Mouse (Mus musculus) heart, embryonic 10.5 days (tissue): ENCODE measurements around the gene B3gnt3. TPM values are rescaled to one million over a fixed set of nuclear protein-coding genes. Genes with fewer than 3 reads are reported as not detected.
A peak's percentile ranks its signal among the peaks of the same experiment; 100 is the strongest.

Experiments used
- DNase-seq: peaks from one replicate; pipeline ENCODE4 v3.0.0-alpha.2; 2017; ENCODE audit warnings: low spot score
- H3K27ac ChIP-seq: fragments of 300-500 bp; sonication (generic); 2 replicates; pipeline ENCODE4 v1.5.1; 2016; ENCODE audit warnings: mild to moderate bottlenecking
- H3K27me3 ChIP-seq: fragments of 300-500 bp; sonication (generic); 2 replicates; pipeline ENCODE4 v1.6.1; 2016; ENCODE audit warnings: mild to moderate bottlenecking; ENCODE audit not compliant: poor library complexity, insufficient read depth, severe bottlenecking
- H3K36me3 ChIP-seq: fragments of 300-500 bp; sonication (generic); 2 replicates; pipeline ENCODE4 v1.6.1; 2016; ENCODE audit warnings: mild to moderate bottlenecking, moderate library complexity
- H3K4me1 ChIP-seq: fragments of 300-500 bp; sonication (generic); 2 replicates; pipeline ENCODE4 v1.6.1; 2016; ENCODE audit warnings: mild to moderate bottlenecking
- H3K4me3 ChIP-seq: fragments of 300-500 bp; sonication (generic); 2 replicates; pipeline ENCODE4 v1.5.1; 2016; ENCODE audit warnings: mild to moderate bottlenecking, moderate library complexity
- H3K9me3 ChIP-seq: fragments of 300-500 bp; sonication (generic); 2 replicates; pipeline ENCODE4 v1.6.1; 2016; ENCODE audit warnings: mild to moderate bottlenecking, moderate library complexity
- WGBS: fragments of 180-500 bp; shearing (Covaris S2); methylation state at CpG from one replicate; pipeline ENCODE4 v1.1.7; 2016; 5-methylcytosine and 5-hydroxymethylcytosine counted together
- polyA plus RNA-seq: library from polyadenylated mRNA; unstranded; fragments of >200 nt; fragmentation: Nextera tagmentation; extraction: Ambion mirVana; gene quantifications from 2 replicates; pipeline ENCODE4 v1.2.1, GENCODE M21; 2016

Gene B3gnt3
- polyA plus RNA-seq, 1 experiment from 2014 or later: 1.6 TPM

GRCm38 (mm10) chr8:71681369-71681915 is 20.1 kb downstream of the B3gnt3 start:
- Histone ChIP-seq H3K4me1 (peaks cover 42% of the 10 kb centered on the region), H3K4me3 (no peak overlapping the region), H3K27ac (no peak overlapping the region), H3K27me3 (peaks cover 98% of the 10 kb centered on the region), H3K9me3 (0 out of 2 replicates have a peak, but pooled peaks cover 2% of the 10 kb centered on the region), H3K36me3 (no peaks in the 10 kb centered on the region)
- WGBS: 12% methylated on average over 17 of the region's 18 CpGs
- no peak for DNase-seq

GRCm38 (mm10) chr8:71680471-71680870 is 21.1 kb downstream of the B3gnt3 start:
- WGBS: 8% methylated on average over 21 of the region's 21 CpGs

GRCm38 (mm10) chr8:71679550-71680168 is 21.9 kb downstream of the B3gnt3 start:
- WGBS: 5% methylated on average over 46 of the region's 46 CpGs
- Histone ChIP-seq H3K27ac (peak overlapping the region; percentile 52; the same call in 1 of the 2 replicates), H3K4me3 (peak overlapping the region; percentile 55), H3K27me3 (peaks cover 90% of the 10 kb centered on the region), H3K9me3 (0 out of 2 replicates have a peak, but pooled peaks cover 2% of the 10 kb centered on the region), H3K4me1 (peaks cover 42% of the 10 kb centered on the region), H3K36me3 (no peaks in the 10 kb centered on the region)
- no peak for DNase-seq

More at GRCm38 (mm10) chr8:71680471-71680870, 21.1 kb downstream of the B3gnt3 start:
- Histone ChIP-seq H3K9me3 (0 out of 2 replicates have a peak, but pooled peaks cover 2% of the 10 kb centered on the region), H3K4me1 (peaks cover 42% of the 10 kb centered on the region), H3K27ac (no peak overlapping the region), H3K36me3 (no peaks in the 10 kb centered on the region), H3K4me3 (peak overlapping the region; percentile 55), H3K27me3 (peaks cover 94% of the 10 kb centered on the region)
- no peak for DNase-seq

- Histone ChIP-seq H3K27me3 (peaks cover 85% of the 10 kb centered on the region), H3K4me3 (peak overlapping the region; percentile 55), H3K27ac (0 out of 2 replicates have a peak overlapping the region, but pooled peaks have one; percentile 52), H3K36me3 (no peaks in the 10 kb centered on the region), H3K9me3 (0 out of 2 replicates have a peak, but pooled peaks cover 2% of the 10 kb centered on the region), H3K4me1 (peaks cover 42% of the 10 kb centered on the region)
- no peak for DNase-seq
- WGBS: 16% methylated on average over 16 of the region's 16 CpGs
Observed at GRCm38 (mm10) chr8:71679116-71679515, 22.5 kb downstream of the B3gnt3 start.

- WGBS: 55% methylated on average over 4 of the region's 4 CpGs
Observed at GRCm38 (mm10) chr8:71678216-71678615, 23.4 kb downstream of the B3gnt3 start.

GRCm38 (mm10) chr8:71677555-71677954 is 24.0 kb downstream of the B3gnt3 start:
- Histone ChIP-seq H3K9me3 (0 out of 2 replicates have a peak, but pooled peaks cover 2% of the 10 kb centered on the region), H3K4me3 (no peak overlapping the region), H3K27me3 (peaks cover 69% of the 10 kb centered on the region), H3K27ac (no peak overlapping the region), H3K4me1 (peaks cover 43% of the 10 kb centered on the region), H3K36me3 (no peaks in the 10 kb centered on the region)
- DNase-seq: no peak

More at GRCm38 (mm10) chr8:71678216-71678615, 23.4 kb downstream of the B3gnt3 start:
- Histone ChIP-seq H3K9me3 (0 out of 2 replicates have a peak, but pooled peaks cover 2% of the 10 kb centered on the region), H3K27me3 (peaks cover 76% of the 10 kb centered on the region), H3K4me1 (peaks cover 42% of the 10 kb centered on the region), H3K27ac (no peak overlapping the region), H3K36me3 (no peaks in the 10 kb centered on the region), H3K4me3 (no peak overlapping the region)
- no peak for DNase-seq

- Histone ChIP-seq H3K4me1 (peaks cover 43% of the 10 kb centered on the region), H3K27ac (peak overlapping the region; percentile 94; the same call in 1 of the 2 replicates), H3K4me3 (peak overlapping the region; percentile 81), H3K9me3 (0 out of 2 replicates have a peak, but pooled peaks cover 2% of the 10 kb centered on the region), H3K27me3 (peaks cover 62% of the 10 kb centered on the region), H3K36me3 (no peaks in the 10 kb centered on the region)
- no peak for DNase-seq
- WGBS: 53% methylated on average over 9 of the region's 9 CpGs
Observed at GRCm38 (mm10) chr8:71676803-71677202, 24.8 kb downstream of the B3gnt3 start.

- WGBS: 3% methylated on average over 40 of the region's 40 CpGs
Observed at GRCm38 (mm10) chr8:71676020-71676741, 25.4 kb downstream of the B3gnt3 start, which contains the start of gene Jak3. Gene Jak3, plus strand, starts transcription at chr8:71676296.

GRCm38 (mm10) chr8:71675456-71676019 is 26.1 kb downstream of the B3gnt3 start:
- WGBS: 31% methylated on average over 9 of the region's 9 CpGs

More at GRCm38 (mm10) chr8:71676020-71676741, 25.4 kb downstream of the B3gnt3 start, which contains the start of gene Jak3:
- peaks cover 57% of the 10 kb centered on the region for H3K27me3 ChIP-seq
- 0 out of 2 replicates have a peak, but pooled peaks cover 2% of the 10 kb centered on the region for H3K9me3 ChIP-seq
- peak within 1 kb of the TSS; percentile 81 for H3K4me3 ChIP-seq
- H3K27ac ChIP-seq: peak within 1 kb of the TSS; percentile 94
- H3K36me3 ChIP-seq: no peaks in the 10 kb centered on the region
- no peak for DNase-seq
- peaks cover 45% of the 10 kb centered on the region for H3K4me1 ChIP-seq

GRCm38 (mm10) chr8:71674071-71674470 is 27.5 kb downstream of the B3gnt3 start:
- Histone ChIP-seq H3K4me3 (no peak overlapping the region), H3K27me3 (peaks cover 42% of the 10 kb centered on the region), H3K4me1 (peaks cover 49% of the 10 kb centered on the region), H3K27ac (no peak overlapping the region), H3K9me3 (0 out of 2 replicates have a peak, but pooled peaks cover 2% of the 10 kb centered on the region), H3K36me3 (no peaks in the 10 kb centered on the region)
- no peak for DNase-seq
- 77% methylated on average over 2 of the region's 2 CpGs for WGBS

More at GRCm38 (mm10) chr8:71675456-71676019, 26.1 kb downstream of the B3gnt3 start:
- DNase-seq: no peak
- Histone ChIP-seq H3K9me3 (0 out of 2 replicates have a peak, but pooled peaks cover 2% of the 10 kb centered on the region), H3K27me3 (peaks cover 57% of the 10 kb centered on the region), H3K36me3 (no peaks in the 10 kb centered on the region), H3K4me3 (peak overlapping the region; percentile 81), H3K27ac (peak overlapping the region; percentile 94; the same call in 1 of the 2 replicates), H3K4me1 (peaks cover 48% of the 10 kb centered on the region)

- H3K4me3 ChIP-seq: peak overlapping the region; percentile 64; the same call in 1 of the 2 replicates
- H3K9me3 ChIP-seq: no peaks in the 10 kb centered on the region
- H3K27me3 ChIP-seq: peaks cover 29% of the 10 kb centered on the region
- 65% methylated on average over 6 of the region's 6 CpGs for WGBS
- peaks cover 63% of the 10 kb centered on the region for H3K4me1 ChIP-seq
- peak overlapping the region; percentile 77 for H3K27ac ChIP-seq
- no peaks in the 10 kb centered on the region for H3K36me3 ChIP-seq
- DNase-seq: no peak
Observed at GRCm38 (mm10) chr8:71672168-71672735, 29.3 kb downstream of the B3gnt3 start.

- Histone ChIP-seq H3K27ac (peak within 1 kb of the TSS; percentile 77), H3K4me1 (peaks cover 65% of the 10 kb centered on the region), H3K27me3 (peaks cover 24% of the 10 kb centered on the region), H3K4me3 (peak within 1 kb of the TSS; percentile 64), H3K36me3 (no peaks in the 10 kb centered on the region), H3K9me3 (no peaks in the 10 kb centered on the region)
- peak; percentile 92 for DNase-seq
- under 1% methylated on average over 42 of the region's 42 CpGs for WGBS
Observed at GRCm38 (mm10) chr8:71671549-71671965, 30.0 kb downstream of the B3gnt3 start, which contains the start of gene Unc13a. Gene Unc13a, minus strand, starts transcription at chr8:71671757.
